Mouse (Mus musculus) testis, adult 2 months (tissue): ENCODE measurements around the gene Cdca4.

ENCODE experiments used
- CTCF ChIP-seq: fragments of 200-500 bp; IDR thresholded peaks from 2 replicates; pipeline ENCODE4 v1.5.1; 2012; ENCODE audit warnings: low read depth, mild to moderate bottlenecking, inconsistent platforms, low read length, moderate library complexity; ENCODE audit not compliant: control insufficient read depth, insufficient read depth, insufficient replicate concordance
- POLR2A ChIP-seq: fragments of 200-500 bp; IDR thresholded peaks from 2 replicates; pipeline ENCODE4 v1.6.1; 2012; ENCODE audit warnings: low read depth, mild to moderate bottlenecking, inconsistent platforms, low read length, moderate library complexity; ENCODE audit not compliant: control insufficient read depth

DNA sequence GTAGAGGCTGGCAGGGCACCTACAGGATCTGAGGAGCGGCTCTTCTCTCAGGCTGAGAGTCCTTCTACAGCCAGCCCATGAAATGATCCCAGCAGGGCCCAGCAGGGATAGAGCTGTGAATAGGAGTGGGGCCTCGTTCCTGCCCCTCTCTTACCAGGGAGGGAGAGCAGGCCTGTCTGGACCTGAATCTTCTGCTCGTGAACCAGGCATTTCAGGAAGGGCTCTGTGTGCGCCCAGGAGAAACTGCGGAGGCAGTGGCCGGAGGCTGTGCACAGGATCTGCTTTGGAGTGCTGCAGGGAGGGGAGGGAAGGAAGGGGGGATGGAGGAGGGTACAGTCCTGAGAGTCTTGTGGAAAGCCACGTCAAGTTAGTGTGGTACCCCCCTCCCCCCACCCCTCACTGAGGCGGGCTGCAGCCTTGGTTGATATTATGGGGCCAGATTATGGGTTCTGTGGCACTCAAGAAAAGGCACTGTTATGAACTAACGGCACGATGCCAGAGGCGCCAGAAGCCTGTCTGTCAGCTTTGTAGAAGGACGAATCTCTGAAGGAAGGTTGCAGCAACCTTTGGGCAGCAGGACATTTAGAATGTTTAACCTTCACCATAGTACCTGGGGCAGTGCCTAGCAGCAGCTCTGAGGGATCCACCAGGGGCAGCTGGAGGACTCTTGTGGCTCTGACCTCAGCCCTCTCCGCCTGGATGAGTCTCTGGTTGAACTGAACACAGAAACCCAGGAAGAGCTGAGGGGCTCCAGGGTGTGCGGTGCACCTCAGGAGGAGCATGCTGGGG is 14.3 kb downstream of the Cdca4 start:
- TF ChIP-seq CTCF (no peak), POLR2A (no peak)
